Mouse (Mus musculus) forebrain, embryonic 12.5 days (tissue): ENCODE data around the gene Mapk11. TPM values are rescaled to one million over a fixed set of nuclear protein-coding genes. Genes with fewer than 3 reads are reported as not detected.

Source experiments
- microRNA-seq: library from miRNA; unstranded; fragments of <30 nt; microRNA quantifications from one replicate; pipeline ENCODE4, GENCODE M21; 2017
- polyA plus RNA-seq: library from polyadenylated mRNA; unstranded; fragments of >200 nt; fragmentation: Nextera tagmentation; extraction: Ambion mirVana; gene quantifications from 2 replicates; pipeline ENCODE4 v1.2.1, GENCODE M21; 2016

Mapk11 gene
- polyA plus RNA-seq, 1 experiment from 2014 or later: 46.9 TPM

Small RNA genes lying within 50 kb of the gene (microRNA-seq; reads per million reads assigned to microRNA genes)
- gene Mir6958 (6.6 reads per million, percentile 22 among the genes with 10 or more reads in this experiment), gene Mir7118 (0.73 reads per million)

Other genes with a start within 250 kb of the Mapk11 start
- gene Ttll8, start 195.2 kb downstream of the Mapk11 start, polyA plus RNA-seq: 0.14 and 0.17 TPM in 2 replicates
- gene Mlc1, start 170.6 kb downstream of the Mapk11 start, polyA plus RNA-seq: 15.5 and 16.3 TPM in 2 replicates
- not detected in 2 replicates for gene Mov10l1, start 166.7 kb downstream of the Mapk11 start, polyA plus RNA-seq
- 1.3 and 1.8 TPM in 2 replicates for gene Panx2, start 89.9 kb downstream of the Mapk11 start, polyA plus RNA-seq
- gene Trabd, start 74.5 kb downstream of the Mapk11 start, polyA plus RNA-seq: 46.3 and 48.8 TPM in 2 replicates
- gene Selenoo, start 60.5 kb downstream of the Mapk11 start, polyA plus RNA-seq: 23.1 and 24.4 TPM in 2 replicates
- 27.4 and 27.7 TPM in 2 replicates for gene Tubgcp6, start 26.5 kb downstream of the Mapk11 start, polyA plus RNA-seq
- 20.5 TPM in 2 replicates for gene Hdac10, start 20.9 kb downstream of the Mapk11 start, polyA plus RNA-seq
- 14.2 and 16.7 TPM in 2 replicates for gene Mapk12, start 8.9 kb downstream of the Mapk11 start, polyA plus RNA-seq
- 174 and 182 TPM in 2 replicates for gene Plxnb2, start 31.2 kb upstream of the Mapk11 start, polyA plus RNA-seq
- 38.8 and 44.0 TPM in 2 replicates for gene Dennd6b, start 46.9 kb upstream of the Mapk11 start, polyA plus RNA-seq
- 47.1 and 57.2 TPM in 2 replicates for gene Ppp6r2, start 61.9 kb upstream of the Mapk11 start, polyA plus RNA-seq
- 82.5 and 88.9 TPM in 2 replicates for gene Sbf1, start 165.7 kb upstream of the Mapk11 start, polyA plus RNA-seq
- gene Adm2, start 173.1 kb upstream of the Mapk11 start, polyA plus RNA-seq: not detected in 2 replicates
- not detected in 2 replicates for gene Miox, start 184.8 kb upstream of the Mapk11 start, polyA plus RNA-seq
- 45.6 and 47.0 TPM in 2 replicates for gene Lmf2, start 206.0 kb upstream of the Mapk11 start, polyA plus RNA-seq
- 186 and 191 TPM in 2 replicates for gene Ncaph2, start 206.1 kb upstream of the Mapk11 start, polyA plus RNA-seq
- 4.7 and 5.1 TPM in 2 replicates for gene Sco2, start 224.2 kb upstream of the Mapk11 start, polyA plus RNA-seq
- 1.1 and 1.4 TPM in 2 replicates for gene Tymp, start 227.4 kb upstream of the Mapk11 start, polyA plus RNA-seq
- 1.1 TPM in 2 replicates for gene Odf3b, start 229.7 kb upstream of the Mapk11 start, polyA plus RNA-seq
- gene Klhdc7b, start 235.3 kb upstream of the Mapk11 start, polyA plus RNA-seq: not detected in 2 replicates